Mouse (Mus musculus) midbrain, embryonic 15.5 days (tissue): ENCODE data around the gene Pik3cb. TPM values are rescaled to one million over a fixed set of nuclear protein-coding genes. Genes with fewer than 3 reads are reported as not detected.

ENCODE experiments used
- ATAC-seq: fragments of 200-750 bp; cut with Nextera tagmentation; replicated peaks from 2 replicates; pipeline ENCODE4 v1.8.0; 2017; ENCODE audit warnings: moderate TSS enrichment
- H3K27ac ChIP-seq: fragments of 300-500 bp; sonication (generic); 2 replicates; pipeline ENCODE4 v1.5.1; 2015; ENCODE audit warnings: mild to moderate bottlenecking, inconsistent platforms
- H3K27me3 ChIP-seq: fragments of 300-500 bp; sonication (generic); replicated peaks from 2 replicates; pipeline ENCODE4 v1.6.1; 2015; ENCODE audit warnings: inconsistent platforms
- H3K36me3 ChIP-seq: fragments of 300-500 bp; sonication (generic); replicated peaks from 2 replicates; pipeline ENCODE4 v1.6.1; 2015; ENCODE audit warnings: inconsistent platforms
- H3K4me1 ChIP-seq: fragments of 300-500 bp; sonication (generic); 2 replicates; pipeline ENCODE4 v1.6.1; 2015; ENCODE audit warnings: inconsistent platforms
- H3K4me2 ChIP-seq: fragments of 300-500 bp; sonication (generic); 2 replicates; pipeline ENCODE4 v1.6.1; 2015; ENCODE audit warnings: inconsistent platforms, mild to moderate bottlenecking, moderate library complexity
- H3K4me3 ChIP-seq: fragments of 300-500 bp; sonication (generic); 2 replicates; pipeline ENCODE4 v1.5.1; 2015; ENCODE audit warnings: mild to moderate bottlenecking, inconsistent platforms
- H3K9ac ChIP-seq: fragments of 300-500 bp; sonication (generic); 2 replicates; pipeline ENCODE4 v1.6.1; 2015; ENCODE audit warnings: mild to moderate bottlenecking, inconsistent platforms
- H3K9me3 ChIP-seq: fragments of 300-500 bp; sonication (generic); 2 replicates; pipeline ENCODE4 v1.6.1; 2016; ENCODE audit warnings: inconsistent platforms
- WGBS: fragments of 180-500 bp; shearing (Covaris S2); methylation state at CpG from one replicate; pipeline ENCODE4 v1.1.7; 2015; ENCODE audit warnings: mixed read lengths; 5-methylcytosine and 5-hydroxymethylcytosine counted together
- polyA plus RNA-seq: library from polyadenylated mRNA; unstranded; fragments of >200 nt; fragmentation: Nextera tagmentation; extraction: Ambion mirVana; gene quantifications from 2 replicates; pipeline ENCODE4 v1.2.1, GENCODE M21; 2015

Gene Pik3cb
- polyA plus RNA-seq, 1 experiment from 2014 or later = 4.4 TPM

GRCm38 (mm10) chr9:99021166-99021565 lies 119.3 kb downstream of the Pik3cb start:
- H3K36me3 ChIP-seq = no peaks in the 10 kb centered on the region
- H3K4me1 ChIP-seq = no peaks in the 10 kb centered on the region
- no peak overlapping the region for H3K9ac ChIP-seq
- 26% methylated on average over 5 of the region's 5 CpGs for WGBS
- H3K27ac ChIP-seq = no peak overlapping the region
- H3K27me3 ChIP-seq = no peaks in the 10 kb centered on the region
- ATAC-seq = no peak
- no peak overlapping the region for H3K4me2 ChIP-seq
- H3K4me3 ChIP-seq = no peak overlapping the region
- H3K9me3 ChIP-seq = no peaks in the 10 kb centered on the region

- H3K36me3 ChIP-seq = no peaks in the 10 kb centered on the region
- no peak overlapping the region for H3K4me2 ChIP-seq
- no peak overlapping the region for H3K4me3 ChIP-seq
- H3K27me3 ChIP-seq = no peaks in the 10 kb centered on the region
- no peak for ATAC-seq
- H3K27ac ChIP-seq = no peak overlapping the region
- no peak overlapping the region for H3K9ac ChIP-seq
- H3K4me1 ChIP-seq = no peaks in the 10 kb centered on the region
- 78% methylated on average over 6 of the region's 6 CpGs for WGBS
- H3K9me3 ChIP-seq = no peaks in the 10 kb centered on the region
Measured at GRCm38 (mm10) chr9:99017679-99018078, 122.7 kb downstream of the Pik3cb start.

GRCm38 (mm10) chr9:99016759-99017158 lies 123.7 kb downstream of the Pik3cb start:
- no peaks in the 10 kb centered on the region for H3K4me1 ChIP-seq
- no peaks in the 10 kb centered on the region for H3K9me3 ChIP-seq
- H3K27ac ChIP-seq = no peak overlapping the region
- 77% methylated on average over 3 of the region's 3 CpGs for WGBS
- H3K4me3 ChIP-seq = no peak overlapping the region
- no peaks in the 10 kb centered on the region for H3K36me3 ChIP-seq
- H3K27me3 ChIP-seq = no peaks in the 10 kb centered on the region
- H3K4me2 ChIP-seq = no peak overlapping the region
- no peak overlapping the region for H3K9ac ChIP-seq
- ATAC-seq = no peak

DNA sequence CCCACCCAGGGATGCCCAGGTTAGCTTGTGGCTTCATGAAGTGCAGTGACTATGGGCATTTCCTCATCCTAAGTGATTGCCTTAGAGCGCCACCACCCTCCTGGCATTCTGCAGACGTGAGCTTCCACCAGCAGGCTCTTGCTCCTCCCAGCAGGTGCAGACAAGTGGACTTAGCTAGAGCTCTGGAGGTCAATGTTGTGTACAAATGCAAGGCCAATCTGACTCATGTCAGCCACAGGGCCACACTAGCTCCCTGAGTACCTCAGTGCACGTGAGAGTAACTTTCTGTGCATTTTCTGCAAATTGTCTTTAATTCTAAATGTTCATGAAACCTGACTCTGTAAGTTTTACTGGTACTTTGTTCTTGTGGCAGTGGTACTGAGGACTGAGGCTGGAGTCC lies 124.1 kb downstream of the Pik3cb start:
- Histone ChIP-seq H3K4me1 (no peaks in the 10 kb centered on the region), H3K4me3 (no peak overlapping the region), H3K27ac (no peak overlapping the region), H3K9ac (no peak overlapping the region), H3K27me3 (no peaks in the 10 kb centered on the region), H3K4me2 (no peak overlapping the region), H3K36me3 (no peaks in the 10 kb centered on the region), H3K9me3 (no peaks in the 10 kb centered on the region)
- WGBS = 85% methylated on average over 3 of the region's 3 CpGs
- ATAC-seq = no peak

GRCm38 (mm10) chr9:99009898-99010199 lies 130.6 kb downstream of the Pik3cb start:
- H3K9ac ChIP-seq = no peak overlapping the region
- no peaks in the 10 kb centered on the region for H3K4me1 ChIP-seq
- no peaks in the 10 kb centered on the region for H3K27me3 ChIP-seq
- H3K4me2 ChIP-seq = no peak overlapping the region
- H3K9me3 ChIP-seq = no peaks in the 10 kb centered on the region
- peaks cover 3% of the 10 kb centered on the region; the same call in 1 of the 2 replicates for H3K36me3 ChIP-seq
- no peak overlapping the region for H3K4me3 ChIP-seq
- H3K27ac ChIP-seq = no peak overlapping the region
- 100% methylated on average over 2 of the region's 3 CpGs for WGBS
- ATAC-seq = no peak

- WGBS = 86% methylated on average over 12 of the region's 12 CpGs
- Histone ChIP-seq H3K36me3 (peaks cover 3% of the 10 kb centered on the region; the same call in 1 of the 2 replicates), H3K4me3 (no peak overlapping the region), H3K9me3 (no peaks in the 10 kb centered on the region), H3K4me1 (no peaks in the 10 kb centered on the region), H3K9ac (no peak overlapping the region), H3K27ac (no peak overlapping the region), H3K27me3 (no peaks in the 10 kb centered on the region), H3K4me2 (no peak overlapping the region)
- no peak for ATAC-seq
Measured at GRCm38 (mm10) chr9:99009069-99009897, 131.1 kb downstream of the Pik3cb start.

GRCm38 (mm10) chr9:99001326-99001725 lies 139.1 kb downstream of the Pik3cb start:
- Histone ChIP-seq H3K4me3 (no peak overlapping the region), H3K4me1 (no peaks in the 10 kb centered on the region), H3K27me3 (no peaks in the 10 kb centered on the region), H3K36me3 (peaks cover 24% of the 10 kb centered on the region), H3K9ac (no peak overlapping the region), H3K9me3 (no peaks in the 10 kb centered on the region), H3K27ac (no peak overlapping the region), H3K4me2 (no peak overlapping the region)
- 84% methylated on average over 6 of the region's 6 CpGs for WGBS
- no peak for ATAC-seq

DNA sequence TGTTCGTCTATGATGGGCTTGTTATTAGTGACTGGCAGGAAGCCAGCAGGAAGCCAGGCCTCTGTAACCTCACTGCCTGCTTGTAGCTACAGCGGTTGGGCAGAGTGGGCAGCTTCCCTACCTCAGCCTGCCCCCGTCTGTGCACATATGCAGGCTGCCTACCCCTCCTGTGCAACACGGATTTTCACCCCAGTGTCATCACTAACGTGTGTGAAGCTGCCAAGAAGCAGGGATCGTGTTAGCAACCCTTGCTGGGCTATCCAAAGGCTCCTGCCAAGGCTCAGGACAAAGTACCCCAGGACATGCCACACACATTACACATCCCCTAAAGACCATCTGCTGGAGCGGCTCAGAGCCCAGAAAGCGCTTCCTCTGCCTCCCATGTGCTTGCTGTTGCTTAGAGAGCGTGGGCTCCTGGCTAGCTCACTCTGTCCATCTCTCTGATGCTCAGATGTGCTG lies 140.5 kb downstream of the Pik3cb start:
- no peak for ATAC-seq
- peaks cover 22% of the 10 kb centered on the region for H3K36me3 ChIP-seq
- whole genome bisulfite sequencing = 82% methylated on average over 9 of the region's 9 CpGs
- no peak overlapping the region for H3K4me2 ChIP-seq
- no peaks in the 10 kb centered on the region for H3K27me3 ChIP-seq
- H3K27ac ChIP-seq = no peak overlapping the region
- no peak overlapping the region for H3K9ac ChIP-seq
- H3K9me3 ChIP-seq = no peaks in the 10 kb centered on the region
- H3K4me3 ChIP-seq = no peak overlapping the region
- H3K4me1 ChIP-seq = no peaks in the 10 kb centered on the region

DNA sequence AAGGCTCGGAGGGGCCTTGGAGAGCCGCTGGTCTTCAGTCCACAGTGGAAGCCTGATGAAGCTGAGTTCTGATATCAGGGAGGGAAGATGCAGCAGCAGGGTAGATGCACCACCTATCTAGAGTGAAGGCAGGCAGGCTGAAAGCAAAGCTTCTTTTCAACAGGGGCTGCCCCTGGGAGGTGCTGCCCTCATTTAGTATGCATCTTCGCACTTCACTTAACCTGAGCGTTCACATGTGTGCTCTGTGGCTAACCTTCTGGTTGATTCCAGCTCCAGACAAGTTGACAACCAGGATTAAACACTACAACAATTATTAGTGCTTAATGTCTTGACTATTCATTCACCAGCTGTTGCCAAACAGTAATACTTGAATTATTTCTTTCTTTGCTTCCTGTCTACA lies 146.3 kb downstream of the Pik3cb start:
- no peaks in the 10 kb centered on the region for H3K4me1 ChIP-seq
- H3K4me3 ChIP-seq = no peak overlapping the region
- WGBS = 82% methylated on average over 4 of the region's 4 CpGs
- no peak overlapping the region for H3K9ac ChIP-seq
- no peak overlapping the region for H3K27ac ChIP-seq
- peaks cover 12% of the 10 kb centered on the region for H3K36me3 ChIP-seq
- no peaks in the 10 kb centered on the region for H3K27me3 ChIP-seq
- H3K4me2 ChIP-seq = no peak overlapping the region
- no peak for ATAC-seq
- H3K9me3 ChIP-seq = no peaks in the 10 kb centered on the region

DNA sequence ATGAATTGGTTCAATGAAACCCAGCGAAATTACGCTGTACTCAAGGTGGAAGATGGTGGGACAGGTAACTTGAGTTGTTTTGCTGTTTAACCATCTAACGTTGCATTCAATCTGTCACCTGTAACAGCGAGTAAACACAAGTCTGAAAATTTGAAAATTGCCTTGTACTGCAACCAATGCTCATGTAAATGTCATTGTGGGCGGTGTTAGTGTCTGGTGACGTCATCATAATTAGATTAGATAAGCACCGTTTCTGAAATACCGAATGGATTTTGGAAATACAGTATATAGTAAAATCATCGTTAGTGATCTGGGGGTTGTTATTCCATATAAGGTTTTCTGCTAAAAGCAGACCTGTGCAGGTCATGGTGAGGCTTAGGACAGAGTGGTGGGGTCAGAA lies 153.3 kb downstream of the Pik3cb start:
- peak overlapping the region; percentile 60 for H3K4me2 ChIP-seq
- H3K27me3 ChIP-seq = peaks cover 12% of the 10 kb centered on the region
- H3K4me1 ChIP-seq = peaks cover 14% of the 10 kb centered on the region
- peak overlapping the region; percentile 79 for H3K27ac ChIP-seq
- ATAC-seq = no peak
- no peaks in the 10 kb centered on the region for H3K36me3 ChIP-seq
- peak overlapping the region; percentile 93 for H3K4me3 ChIP-seq
- H3K9ac ChIP-seq = peak overlapping the region; percentile 82
- H3K9me3 ChIP-seq = no peaks in the 10 kb centered on the region
- 44% methylated on average over 9 of the region's 9 CpGs for WGBS

Other genes starting within 250 kb of the Pik3cb start
- not detected in 2 replicates for gene 7420426K07Rik, start 237.5 kb downstream of the Pik3cb start, polyA plus RNA-seq
- 0.61 and 0.75 TPM in 2 replicates for gene Foxl2, start 185.3 kb downstream of the Pik3cb start, polyA plus RNA-seq
- 110 and 115 TPM in 2 replicates for gene Faim, start 154.2 kb downstream of the Pik3cb start, polyA plus RNA-seq
- gene Gm1123, start 104.9 kb downstream of the Pik3cb start, polyA plus RNA-seq = 0.11 and 0.18 TPM in 2 replicates
- not detected in 2 replicates for gene Faiml, start 96.6 kb upstream of the Pik3cb start, polyA plus RNA-seq
- gene Cep70, start 102.7 kb upstream of the Pik3cb start, polyA plus RNA-seq = 62.6 and 63.5 TPM in 2 replicates
- 0.63 and 0.75 TPM in 2 replicates for gene Esyt3, start 217.9 kb upstream of the Pik3cb start, polyA plus RNA-seq